Mouse (Mus musculus) G1E-ER4 (cell line): Measurements from ENCODE around the gene Soga1. TPM values are rescaled to one million over a fixed set of nuclear protein-coding genes. Genes with fewer than 3 reads are reported as not detected.

Experiments
- GATA1 ChIP-seq: IDR thresholded peaks from one replicate; pipeline ENCODE4 v1.8.0; 2012; ENCODE audit warnings: low read length, inconsistent platforms
- polyA plus RNA-seq: library from polyadenylated mRNA; stranded (reverse); fragments of >175 nt; gene quantifications from 2 replicates; pipeline ENCODE4 v1.2.3, GENCODE M21; 2012

Gene Soga1
- polyA plus RNA-seq, 1 experiment: 32.1 TPM

GRCm38 (mm10) chr2:157006511-157007233 is 72.4 kb downstream of the Soga1 start, which contains the start of gene Dsn1:
Gene Dsn1 (minus strand): TSS chr2:157007154.
- TF ChIP-seq GATA1: no peak

- no peak for TF ChIP-seq GATA1
These were observed 76.7 kb downstream of the Soga1 start for GRCm38 (mm10) chr2:157002321-157002720.

- no peak for TF ChIP-seq GATA1
These were observed 80.8 kb downstream of the Soga1 start for GRCm38 (mm10) chr2:156998263-156998662.

- TF ChIP-seq GATA1: no peak
These were observed 82.5 kb downstream of the Soga1 start for GRCm38 (mm10) chr2:156996576-156996975.

GRCm38 (mm10) chr2:156991470-156992319 is 87.4 kb downstream of the Soga1 start, which contains the start of gene Ndrg3:
Gene Ndrg3 (minus strand): TSS chr2:156992056.
- no peak for TF ChIP-seq GATA1

GRCm38 (mm10) chr2:156990727-156991431 is 88.2 kb downstream of the Soga1 start:
- no peak for TF ChIP-seq GATA1

GRCm38 (mm10) chr2:156987316-156987715 is 91.7 kb downstream of the Soga1 start:
- TF ChIP-seq GATA1: no peak

- no peak for TF ChIP-seq GATA1
These were observed 96.2 kb downstream of the Soga1 start for GRCm38 (mm10) chr2:156982864-156983263.

GRCm38 (mm10) chr2:156981291-156981690 is 97.8 kb downstream of the Soga1 start:
- no peak for TF ChIP-seq GATA1

- TF ChIP-seq GATA1: no peak
These were observed 99.0 kb downstream of the Soga1 start for GRCm38 (mm10) chr2:156980059-156980458.

- no peak for TF ChIP-seq GATA1
These were observed 102.3 kb downstream of the Soga1 start for GRCm38 (mm10) chr2:156976711-156977110.

GRCm38 (mm10) chr2:156974967-156975366 is 104.1 kb downstream of the Soga1 start:
- no peak for TF ChIP-seq GATA1

GRCm38 (mm10) chr2:156973316-156974100 is 105.5 kb downstream of the Soga1 start:
- TF ChIP-seq GATA1: no peak

- no peak for TF ChIP-seq GATA1
These were observed 108.8 kb downstream of the Soga1 start for GRCm38 (mm10) chr2:156970253-156970652.

- TF ChIP-seq GATA1: no peak
These were observed 110.6 kb downstream of the Soga1 start for GRCm38 (mm10) chr2:156968501-156968900.

- no peak for TF ChIP-seq GATA1
These were observed 111.7 kb downstream of the Soga1 start for GRCm38 (mm10) chr2:156967388-156967787.

Other genes starting within 250 kb of the Soga1 start
- gene Tgif2, start 239.2 kb downstream of the Soga1 start, polyA plus RNA-seq: 63.8 and 94.9 TPM in 2 replicates
- 0.05 and 0.08 TPM in 2 replicates for gene 4930518I15Rik, start 221.3 kb downstream of the Soga1 start, polyA plus RNA-seq
- 122 and 186 TPM in 2 replicates for gene Rab5if, start 216.1 kb downstream of the Soga1 start, polyA plus RNA-seq
- 0.09 and 0.14 TPM in 2 replicates for gene Sla2, start 192.1 kb downstream of the Soga1 start, polyA plus RNA-seq
- 9.5 and 11.7 TPM in 2 replicates for gene Ndrg3, start 87.2 kb downstream of the Soga1 start, polyA plus RNA-seq
- gene Dsn1, start 72.1 kb downstream of the Soga1 start, polyA plus RNA-seq: 4.9 and 6.4 TPM in 2 replicates
- gene Tldc2, start 7.8 kb upstream of the Soga1 start, polyA plus RNA-seq: not detected in 2 replicates
- gene Samhd1, start 56.0 kb upstream of the Soga1 start, polyA plus RNA-seq: 8.8 and 15.0 TPM in 2 replicates
- gene Rbl1, start 125.3 kb upstream of the Soga1 start, polyA plus RNA-seq: 7.3 and 10.2 TPM in 2 replicates
- 102 and 129 TPM in 2 replicates for gene Rpn2, start 199.8 kb upstream of the Soga1 start, polyA plus RNA-seq
- 0.21 and 0.53 TPM in 2 replicates for gene Mroh8, start 200.3 kb upstream of the Soga1 start, polyA plus RNA-seq